Mouse (Mus musculus) stomach, postnatal 0 days (tissue): ENCODE results near the gene A930017K11Rik. TPM values are rescaled to one million over a fixed set of nuclear protein-coding genes. Genes with fewer than 3 reads are reported as not detected.

Experiments
- ATAC-seq: fragments of 200-750 bp; cut with Nextera tagmentation; 2 replicates; pipeline ENCODE4 v1.8.0; 2017; ENCODE audit not compliant: low FRiP score, low TSS enrichment
- DNase-seq: peaks from one replicate; pipeline ENCODE4 v3.0.0-alpha.2; 2016; ENCODE audit warnings: low spot score
- H3K27ac ChIP-seq: fragments of 300-500 bp; sonication (generic); replicated peaks from 2 replicates; pipeline ENCODE4 v1.5.1; 2014; ENCODE audit warnings: mild to moderate bottlenecking, control low read depth
- H3K27me3 ChIP-seq: fragments of 300-500 bp; sonication (generic); 2 replicates; pipeline ENCODE4 v1.6.1; 2014; ENCODE audit warnings: low read length; ENCODE audit not compliant: control insufficient read depth, insufficient read depth
- H3K36me3 ChIP-seq: fragments of 300-500 bp; sonication (generic); 2 replicates; pipeline ENCODE4 v1.6.1; 2014; ENCODE audit warnings: low read length, mixed read lengths; ENCODE audit not compliant: control insufficient read depth, insufficient read depth
- H3K4me1 ChIP-seq: fragments of 300-500 bp; sonication (generic); replicated peaks from 2 replicates; pipeline ENCODE4 v1.6.1; 2014; ENCODE audit warnings: antibody characterized with exemption; ENCODE audit not compliant: control insufficient read depth, insufficient read depth
- H3K4me2 ChIP-seq: fragments of 300-500 bp; sonication (generic); replicated peaks from 2 replicates; pipeline ENCODE4 v1.6.1; 2014; ENCODE audit warnings: low read depth, mild to moderate bottlenecking, control low read depth, moderate library complexity
- H3K4me3 ChIP-seq: fragments of 300-500 bp; sonication (generic); 2 replicates; pipeline ENCODE4 v1.5.1; 2014; ENCODE audit warnings: low read depth, low read length, control low read depth
- H3K9ac ChIP-seq: fragments of 300-500 bp; sonication (generic); 2 replicates; pipeline ENCODE4 v1.6.1; 2014; ENCODE audit warnings: mild to moderate bottlenecking, low read length, control low read depth, mixed read lengths
- H3K9me3 ChIP-seq: fragments of 300-500 bp; sonication (generic); 2 replicates; pipeline ENCODE4 v1.6.1; 2016; ENCODE audit warnings: low read length; ENCODE audit not compliant: control insufficient read depth
- CTCF ChIP-seq: IDR thresholded peaks from 2 replicates; pipeline ENCODE4 v1.5.1; 2016; ENCODE audit warnings: antibody characterized with exemption, low read depth, mild to moderate bottlenecking, moderate library complexity
- EP300 ChIP-seq: optimal IDR thresholded peaks from 2 replicates; pipeline ENCODE3; 2016; ENCODE audit warnings: antibody characterized with exemption
- WGBS: fragments of 180-500 bp; shearing (Covaris S2); extraction: QIAGEN DNeasy Blood & Tissue Kit; methylation state at CpG from one replicate; pipeline ENCODE4 v1.1.7; 2014; 5-methylcytosine and 5-hydroxymethylcytosine counted together
- polyA plus RNA-seq: library from polyadenylated mRNA; unstranded; fragments of >200 nt; fragmentation: Nextera tagmentation; extraction: Ambion mirVana; gene quantifications from 2 replicates; pipeline ENCODE4 v1.2.1, GENCODE M21; 2015

Gene A930017K11Rik
- polyA plus RNA-seq, 1 experiment from 2014 or later: not detected

DNA sequence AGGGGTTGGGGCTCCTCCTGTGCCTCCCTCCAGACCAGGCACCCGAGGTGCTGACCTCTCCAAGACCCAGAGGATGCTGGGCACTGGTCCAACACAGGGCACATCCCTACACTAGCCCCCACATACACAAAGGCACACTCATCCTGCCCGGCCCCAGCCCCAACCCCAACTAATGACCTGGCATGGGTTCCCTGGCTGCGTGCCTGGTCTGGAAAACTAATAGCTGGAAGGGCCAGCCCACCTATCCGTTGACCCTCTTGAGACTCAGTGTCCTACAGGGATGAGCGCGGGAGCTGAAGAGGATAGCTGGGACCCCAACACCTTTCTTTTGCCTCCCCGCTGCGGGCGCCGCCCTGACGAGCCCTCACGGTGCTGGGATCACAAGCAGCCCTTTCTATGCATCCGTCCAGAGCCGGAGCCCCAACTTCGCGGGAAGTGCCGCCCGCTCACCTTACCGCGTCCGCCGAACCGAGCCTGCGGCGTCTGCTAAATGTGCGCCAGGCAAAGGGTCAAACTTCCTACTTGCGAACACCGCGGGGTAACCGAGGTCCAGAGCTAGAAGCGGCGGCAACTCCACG is 1.1 kb downstream of the A930017K11Rik start:
- peak overlapping the region; percentile 36 for H3K4me3 ChIP-seq
- DNase-seq (peak; percentile 24), ATAC-seq (peak; percentile 24; the same call in 1 of the 2 replicates)
- H3K27me3 ChIP-seq: 0 out of 2 replicates have a peak, but pooled peaks cover 4% of the 10 kb centered on the region
- H3K27ac ChIP-seq: no peak overlapping the region
- H3K4me1 ChIP-seq: no peaks in the 10 kb centered on the region
- TF ChIP-seq CTCF (no peak), EP300 (no peak)
- H3K36me3 ChIP-seq: no peaks in the 10 kb centered on the region
- H3K9ac ChIP-seq: peak overlapping the region; percentile 18; the same call in 1 of the 2 replicates
- no peaks in the 10 kb centered on the region for H3K9me3 ChIP-seq
- WGBS: under 1% methylated on average over 33 of the region's 33 CpGs
- H3K4me2 ChIP-seq: peak overlapping the region; percentile 69

- DNase-seq (no peak), ATAC-seq (no peak)
- Histone ChIP-seq H3K9me3 (no peaks in the 10 kb centered on the region), H3K9ac (no peak overlapping the region), H3K36me3 (no peaks in the 10 kb centered on the region), H3K27ac (no peak overlapping the region), H3K4me3 (no peak overlapping the region), H3K27me3 (0 out of 2 replicates have a peak, but pooled peaks cover 4% of the 10 kb centered on the region), H3K4me1 (no peaks in the 10 kb centered on the region), H3K4me2 (no peak overlapping the region)
- WGBS: no CpG with 5 or more reads among the region's 3 CpGs
- TF ChIP-seq EP300 (no peak), CTCF (no peak)
These were observed 1.7 kb downstream of the A930017K11Rik start for GRCm38 (mm10) chr17:25950706-25951105.

- DNase-seq (no peak), ATAC-seq (no peak)
- 72% methylated on average over 5 of the region's 5 CpGs for WGBS
- H3K4me2 ChIP-seq: no peak overlapping the region
- H3K4me3 ChIP-seq: no peak overlapping the region
- H3K36me3 ChIP-seq: no peaks in the 10 kb centered on the region
- H3K4me1 ChIP-seq: no peaks in the 10 kb centered on the region
- no peak overlapping the region for H3K27ac ChIP-seq
- TF ChIP-seq EP300 (no peak), CTCF (no peak)
- 0 out of 2 replicates have a peak, but pooled peaks cover 4% of the 10 kb centered on the region for H3K27me3 ChIP-seq
- H3K9me3 ChIP-seq: no peaks in the 10 kb centered on the region
- no peak overlapping the region for H3K9ac ChIP-seq
These were observed 2.4 kb downstream of the A930017K11Rik start for GRCm38 (mm10) chr17:25949981-25950380.

DNA sequence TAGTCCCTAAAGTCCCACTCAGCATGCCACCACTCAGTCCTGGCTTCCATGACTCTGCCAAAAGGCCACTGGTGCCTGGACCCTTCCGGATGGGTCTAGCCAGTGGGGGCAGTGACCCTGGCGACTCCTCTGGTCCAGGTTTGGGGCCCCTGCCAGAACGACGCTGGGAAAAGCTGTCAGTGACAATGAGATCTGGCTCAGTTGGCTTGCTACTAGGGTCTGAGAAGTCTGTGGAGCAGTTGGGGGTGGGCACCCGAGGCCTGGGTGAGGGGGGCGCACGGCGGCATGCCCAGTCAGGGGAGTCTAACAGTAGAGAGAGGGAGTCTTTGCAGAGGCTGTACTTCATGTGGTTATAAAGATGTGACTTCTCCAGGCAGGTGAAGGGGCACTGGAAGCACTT is 4.3 kb downstream of the A930017K11Rik start:
- no peaks in the 10 kb centered on the region for H3K4me1 ChIP-seq
- no peak overlapping the region for H3K4me2 ChIP-seq
- no peaks in the 10 kb centered on the region for H3K9me3 ChIP-seq
- TF ChIP-seq EP300 (no peak), CTCF (no peak)
- no peak overlapping the region for H3K4me3 ChIP-seq
- H3K9ac ChIP-seq: no peak overlapping the region
- no peaks in the 10 kb centered on the region for H3K36me3 ChIP-seq
- H3K27me3 ChIP-seq: 0 out of 2 replicates have a peak, but pooled peaks cover 4% of the 10 kb centered on the region
- DNase-seq: no peak
- no peak for ATAC-seq
- no peak overlapping the region for H3K27ac ChIP-seq
- 83% methylated on average over 8 of the region's 8 CpGs for WGBS

DNA sequence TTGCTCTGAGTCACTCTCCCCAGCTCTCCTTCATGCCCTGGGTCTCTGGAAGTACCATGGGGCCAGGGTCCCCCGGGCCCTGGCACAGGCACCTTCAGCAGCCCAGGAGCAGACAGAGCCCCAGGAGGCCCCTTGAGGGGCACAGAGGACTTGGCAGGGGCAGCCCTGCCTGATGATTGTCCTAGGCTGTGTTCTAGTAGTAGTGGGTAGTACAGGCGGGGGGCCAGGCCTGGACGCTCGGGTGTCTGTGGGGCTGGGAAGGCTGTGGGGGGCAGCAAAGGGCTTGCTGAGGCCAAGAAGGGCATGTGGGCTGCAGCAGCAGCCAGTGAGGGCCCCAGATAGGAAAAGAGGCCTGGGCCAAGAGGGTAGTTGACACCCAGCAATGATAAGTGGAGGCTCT is 4.8 kb downstream of the A930017K11Rik start:
- no peak for DNase-seq
- Histone ChIP-seq H3K27me3 (0 out of 2 replicates have a peak, but pooled peaks cover 4% of the 10 kb centered on the region), H3K4me3 (no peak overlapping the region), H3K4me2 (no peak overlapping the region), H3K9ac (no peak overlapping the region), H3K4me1 (no peaks in the 10 kb centered on the region), H3K9me3 (no peaks in the 10 kb centered on the region), H3K36me3 (no peaks in the 10 kb centered on the region), H3K27ac (no peak overlapping the region)
- 86% methylated on average over 4 of the region's 4 CpGs for WGBS
- TF ChIP-seq EP300 (no peak), CTCF (no peak)
- ATAC-seq: no peak

GRCm38 (mm10) chr17:25946891-25947290 is 5.5 kb downstream of the A930017K11Rik start:
- ATAC-seq (no peak), DNase-seq (no peak)
- Histone ChIP-seq H3K4me1 (no peaks in the 10 kb centered on the region), H3K27me3 (no peaks in the 10 kb centered on the region), H3K9me3 (no peaks in the 10 kb centered on the region), H3K36me3 (no peaks in the 10 kb centered on the region), H3K4me3 (no peak overlapping the region), H3K27ac (no peak overlapping the region), H3K9ac (no peak overlapping the region), H3K4me2 (no peak overlapping the region)
- 82% methylated on average over 8 of the region's 8 CpGs for WGBS
- no peak for TF ChIP-seq CTCF
- TF ChIP-seq EP300: no peak
